Mouse (Mus musculus) frontal cortex, adult 2 months (tissue): ENCODE results near the gene Samd1. TPM values are rescaled to one million over a fixed set of nuclear protein-coding genes. Genes with fewer than 3 reads are reported as not detected.
A peak's percentile ranks its signal among the peaks of the same experiment; 100 is the strongest.
"Not testable (repeated sequence)": the region's sequence is repeated elsewhere in the genome, so short reads cannot be mapped to it uniquely, and the experiment has no call there.

Experiments used
- DNase-seq, 2 experiments: peaks; one replicate each; pipeline ENCODE4 v3.0.0; 2022; ENCODE audit warnings: low spot score in 1 of 2; ENCODE audit errors: extremely low spot score in 1 of 2
- polyA plus RNA-seq: library from polyadenylated mRNA; depleted of rRNA; stranded (reverse); fragments of >200 nt; gene quantifications from 2 replicates; pipeline ENCODE4 v1.2.3, GENCODE M21; 2012

Samd1 gene
- polyA plus RNA-seq, 1 experiment = 47.4 TPM

- DNase-seq = no peak
Observed at GRCm38 (mm10) chr8:83982449-83982848, 15.0 kb upstream of the Samd1 start.

GRCm38 (mm10) chr8:83983222-83983621 is 14.2 kb upstream of the Samd1 start:
- not testable (repeated sequence) for DNase-seq

- no peak for DNase-seq
Observed at GRCm38 (mm10) chr8:83989243-83989642, 8.2 kb upstream of the Samd1 start.

GRCm38 (mm10) chr8:83990170-83990569 is 7.3 kb upstream of the Samd1 start:
- no peak for DNase-seq

- DNase-seq = no peak
Observed at GRCm38 (mm10) chr8:83992488-83992887, 5.0 kb upstream of the Samd1 start.

- no peak for DNase-seq
Observed at GRCm38 (mm10) chr8:83994030-83994429, 3.4 kb upstream of the Samd1 start.

- no peak for DNase-seq
Observed at GRCm38 (mm10) chr8:83995973-83996372, 1.5 kb upstream of the Samd1 start.

- DNase-seq = peak in 1 of 2 experiments; percentile 70
Observed at GRCm38 (mm10) chr8:83996567-83997505, 636 bp upstream of the Samd1 start.

- peak in 1 of 2 experiments; percentile 50 for DNase-seq
Observed at GRCm38 (mm10) chr8:83998231-83999056, 972 bp downstream of the Samd1 start.

GRCm38 (mm10) chr8:83999057-83999705 is 1.7 kb downstream of the Samd1 start:
- no peak for DNase-seq

- no peak for DNase-seq
Observed at GRCm38 (mm10) chr8:83999825-84000224, 2.4 kb downstream of the Samd1 start.

GRCm38 (mm10) chr8:84001281-84002000 is 4.0 kb downstream of the Samd1 start, which contains the start of gene 1700067K01Rik:
TSS of gene 1700067K01Rik (plus strand) at chr8:84001502.
- DNase-seq = no peak

- no peak for DNase-seq
Observed at GRCm38 (mm10) chr8:84002957-84003611, 5.6 kb downstream of the Samd1 start.

- no peak for DNase-seq
Observed at GRCm38 (mm10) chr8:84003612-84004246, 6.3 kb downstream of the Samd1 start.

GRCm38 (mm10) chr8:84004533-84005201 is 7.2 kb downstream of the Samd1 start:
- DNase-seq = peak; percentile 84 to 92

GRCm38 (mm10) chr8:84005502-84005901 is 8.0 kb downstream of the Samd1 start:
- DNase-seq = not testable (repeated sequence)

- no peak for DNase-seq
Observed at GRCm38 (mm10) chr8:84008362-84008761, 10.9 kb downstream of the Samd1 start.

- DNase-seq = peak in 1 of 2 experiments; percentile 92
Observed at GRCm38 (mm10) chr8:84009876-84010275, 12.4 kb downstream of the Samd1 start.
